Mouse (Mus musculus) thymus, adult 2 months (tissue): ENCODE measurements around the gene Nck1. TPM values are rescaled to one million over a fixed set of nuclear protein-coding genes. Genes with fewer than 3 reads are reported as not detected.

Experiments
- DNase-seq: peaks from one replicate; pipeline ENCODE4 v3.0.0; 2021
- H3K27ac ChIP-seq: fragments of 200-500 bp; 2 replicates; pipeline ENCODE4 v1.5.1; 2012; ENCODE audit warnings: low read length, control low read depth; ENCODE audit not compliant: control insufficient read depth, insufficient read depth
- H3K27me3 ChIP-seq: fragments of 200-500 bp; 2 replicates; pipeline ENCODE4 v1.6.1; 2012; ENCODE audit warnings: mild to moderate bottlenecking, low read length, moderate library complexity, mixed read lengths; ENCODE audit not compliant: control insufficient read depth, insufficient read depth
- H3K36me3 ChIP-seq: fragments of 200-500 bp; 2 replicates; pipeline ENCODE4 v1.6.1; 2012; ENCODE audit warnings: mild to moderate bottlenecking, low read length, moderate library complexity; ENCODE audit not compliant: control insufficient read depth, insufficient read depth
- H3K4me1 ChIP-seq: fragments of 200-500 bp; replicated peaks from 2 replicates; pipeline ENCODE4 v1.6.1; 2012; ENCODE audit warnings: low read length; ENCODE audit not compliant: control insufficient read depth, insufficient read depth
- H3K4me3 ChIP-seq: fragments of 200-500 bp; 2 replicates; pipeline ENCODE4 v1.5.1; 2012; ENCODE audit warnings: mild to moderate bottlenecking, low read length, control low read depth, moderate library complexity; ENCODE audit not compliant: control insufficient read depth, insufficient read depth
- CTCF ChIP-seq: fragments of 200-500 bp; IDR thresholded peaks from 2 replicates; pipeline ENCODE4 v1.5.1; 2012; ENCODE audit warnings: mild to moderate bottlenecking, control low read depth, low read length, moderate library complexity, borderline replicate concordance; ENCODE audit not compliant: control insufficient read depth, poor library complexity, insufficient read depth; ENCODE audit errors: extremely low read depth
- POLR2A ChIP-seq: fragments of 200-500 bp; IDR thresholded peaks from 2 replicates; pipeline ENCODE4 v1.6.1; 2012; ENCODE audit warnings: mild to moderate bottlenecking, low read length, control low read depth, moderate library complexity; ENCODE audit not compliant: control insufficient read depth, poor library complexity, insufficient read depth; ENCODE audit errors: extremely low read depth
- WGBS: fragments of 180-500 bp; shearing (Covaris S2); methylation state at CpG from one replicate; pipeline ENCODE4 v1.1.7; 2018; 5-methylcytosine and 5-hydroxymethylcytosine counted together
- polyA plus RNA-seq: library from polyadenylated mRNA; depleted of rRNA; stranded (reverse); fragments of >200 nt; gene quantifications from 2 replicates; pipeline ENCODE4 v1.2.3, GENCODE M21; 2012

The Nck1 gene
- polyA plus RNA-seq, 1 experiment, result 7.0 TPM

DNA sequence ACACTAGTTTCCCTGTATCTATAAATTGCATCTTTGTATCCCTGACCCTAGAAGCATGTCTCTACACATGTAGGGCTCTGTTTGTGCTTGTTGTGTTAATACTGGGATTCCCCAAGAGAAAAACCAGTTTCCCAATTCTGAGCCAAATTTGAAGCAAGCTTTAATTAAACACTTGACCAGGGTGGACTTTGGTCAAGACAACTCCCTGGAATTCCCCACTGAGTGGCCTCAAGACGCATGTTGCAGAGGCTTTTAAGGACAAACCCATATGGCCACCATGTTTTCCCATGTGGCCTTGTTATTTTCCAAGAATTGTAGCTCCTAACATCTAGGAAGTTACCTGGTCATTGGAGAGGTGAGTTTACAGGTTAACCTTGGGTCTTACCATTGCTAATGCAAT lies 71.9 kb downstream of the Nck1 start:
- no peak for DNase-seq
- no peak overlapping the region for H3K4me3 ChIP-seq
- H3K4me1 ChIP-seq, result 0 out of 2 replicates have a peak, but pooled peaks cover 6% of the 10 kb centered on the region
- H3K36me3 ChIP-seq, result no peaks in the 10 kb centered on the region
- TF ChIP-seq CTCF (no peak), POLR2A (no peak)
- H3K27me3 ChIP-seq, result no peaks in the 10 kb centered on the region
- no peak overlapping the region for H3K27ac ChIP-seq
- 96% methylated on average over 1 of the region's 1 CpGs for WGBS

DNA sequence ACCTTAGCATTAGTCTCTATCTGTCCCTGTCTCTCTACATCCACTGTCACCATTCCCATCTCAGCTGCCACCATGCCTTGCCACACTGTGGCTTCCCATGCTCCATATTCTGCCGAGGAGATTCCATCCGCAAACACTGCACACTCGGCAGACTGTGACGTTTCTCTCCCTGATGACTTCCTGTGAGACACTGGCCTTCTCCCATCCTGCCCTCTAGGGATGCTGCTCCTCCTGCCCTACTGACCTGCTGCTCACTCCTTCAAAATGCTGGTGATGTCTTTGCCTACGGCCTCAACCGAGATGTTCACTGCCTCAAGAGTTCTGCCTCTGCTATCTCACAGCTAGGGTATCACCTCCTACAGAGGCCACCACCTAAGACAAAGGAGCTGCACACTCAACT lies 72.6 kb downstream of the Nck1 start:
- TF ChIP-seq POLR2A (no peak), CTCF (no peak)
- DNase-seq, result no peak
- 91% methylated on average over 6 of the region's 6 CpGs for WGBS

DNA sequence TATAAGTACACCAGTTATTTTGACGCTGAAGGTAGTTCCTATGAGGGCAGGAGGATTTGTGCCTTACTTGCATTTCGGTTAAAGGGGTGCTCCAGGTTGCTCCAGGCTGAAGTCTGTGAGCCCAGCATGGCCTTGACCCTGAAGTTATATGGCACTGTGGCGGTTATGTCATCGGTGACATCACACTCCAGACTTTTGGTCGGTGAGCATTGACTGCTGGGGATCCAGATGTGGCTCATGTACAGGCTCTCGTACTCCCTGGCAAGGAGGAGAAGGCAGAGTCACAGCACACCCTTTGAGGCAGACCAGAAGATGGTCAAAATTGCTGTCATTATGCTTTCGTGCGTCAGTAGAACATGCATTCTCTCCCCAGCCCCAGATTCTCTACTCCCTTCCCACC lies 73.0 kb downstream of the Nck1 start:
- 95% methylated on average over 8 of the region's 8 CpGs for WGBS
- Histone ChIP-seq H3K27me3 (no peaks in the 10 kb centered on the region), H3K27ac (no peak overlapping the region), H3K36me3 (no peaks in the 10 kb centered on the region), H3K4me1 (0 out of 2 replicates have a peak, but pooled peaks cover 10% of the 10 kb centered on the region), H3K4me3 (no peak overlapping the region)
- TF ChIP-seq CTCF, result no peak
- TF ChIP-seq POLR2A, result no peak
- DNase-seq, result no peak

More for the DNA sequence above, 72.6 kb downstream of the Nck1 start:
- H3K27me3 ChIP-seq, result no peaks in the 10 kb centered on the region
- no peaks in the 10 kb centered on the region for H3K36me3 ChIP-seq
- H3K27ac ChIP-seq, result no peak overlapping the region
- H3K4me3 ChIP-seq, result no peak overlapping the region
- 0 out of 2 replicates have a peak, but pooled peaks cover 6% of the 10 kb centered on the region for H3K4me1 ChIP-seq

DNA sequence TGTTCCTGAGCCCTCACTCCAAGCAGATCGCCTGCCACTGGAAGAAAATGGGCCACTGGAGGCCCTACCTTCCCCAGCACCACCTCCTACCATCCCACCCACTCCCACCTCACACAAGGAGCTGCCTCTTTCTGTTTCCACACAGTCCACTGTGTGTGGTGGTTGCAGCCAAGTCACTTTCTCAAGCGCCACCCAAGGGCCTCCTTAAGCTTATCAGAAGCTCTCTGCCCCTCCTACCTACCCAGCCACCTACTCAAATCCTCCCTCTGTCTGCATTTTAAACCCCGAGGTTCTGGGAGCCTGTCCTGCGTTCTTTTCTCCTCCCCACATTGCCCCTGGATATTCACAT lies 74.4 kb downstream of the Nck1 start:
- WGBS, result 86% methylated on average over 4 of the region's 4 CpGs
- Histone ChIP-seq H3K36me3 (no peaks in the 10 kb centered on the region), H3K4me3 (no peak overlapping the region), H3K27ac (no peak overlapping the region), H3K4me1 (peaks cover 10% of the 10 kb centered on the region; the same call in 1 of the 2 replicates), H3K27me3 (no peaks in the 10 kb centered on the region)
- TF ChIP-seq POLR2A (no peak), CTCF (no peak)
- no peak for DNase-seq

DNA sequence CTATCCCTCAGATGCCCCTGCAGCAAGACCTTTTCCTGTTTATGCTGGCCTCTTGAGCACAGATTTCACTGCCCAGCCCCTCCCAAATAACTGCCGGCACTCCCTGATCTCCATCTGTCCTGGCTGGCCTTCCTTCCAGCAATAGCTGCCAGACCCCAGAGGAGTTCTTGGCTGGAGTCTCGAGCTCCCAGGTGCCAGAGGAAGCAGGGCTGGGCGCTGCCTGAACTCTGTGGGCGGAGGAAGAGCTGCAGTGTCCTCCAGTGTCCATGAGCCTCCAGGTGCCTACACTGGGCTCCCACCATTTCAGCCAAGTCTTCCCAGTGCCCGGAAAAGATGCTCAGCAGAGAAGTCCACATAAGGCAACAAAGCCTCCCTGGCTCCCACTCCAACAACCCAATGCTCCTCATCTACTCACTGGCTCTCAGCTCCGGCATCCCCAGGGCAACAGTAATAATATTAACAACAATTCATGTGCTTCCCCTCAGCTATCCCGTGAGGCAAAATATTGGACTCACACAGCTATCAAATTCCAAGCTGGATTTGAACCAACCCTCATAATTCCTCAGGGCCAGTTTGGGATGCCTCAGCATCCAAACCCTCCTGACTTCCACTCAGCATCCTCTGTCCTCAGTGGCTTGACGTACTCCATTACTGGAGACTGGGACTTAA lies 74.9 kb downstream of the Nck1 start:
- no peak for DNase-seq
- Histone ChIP-seq H3K4me1 (peaks cover 10% of the 10 kb centered on the region; the same call in 1 of the 2 replicates), H3K36me3 (no peaks in the 10 kb centered on the region), H3K27ac (no peak overlapping the region), H3K27me3 (no peaks in the 10 kb centered on the region), H3K4me3 (no peak overlapping the region)
- 85% methylated on average over 8 of the region's 8 CpGs for WGBS
- no peak for TF ChIP-seq POLR2A
- TF ChIP-seq CTCF, result no peak

DNA sequence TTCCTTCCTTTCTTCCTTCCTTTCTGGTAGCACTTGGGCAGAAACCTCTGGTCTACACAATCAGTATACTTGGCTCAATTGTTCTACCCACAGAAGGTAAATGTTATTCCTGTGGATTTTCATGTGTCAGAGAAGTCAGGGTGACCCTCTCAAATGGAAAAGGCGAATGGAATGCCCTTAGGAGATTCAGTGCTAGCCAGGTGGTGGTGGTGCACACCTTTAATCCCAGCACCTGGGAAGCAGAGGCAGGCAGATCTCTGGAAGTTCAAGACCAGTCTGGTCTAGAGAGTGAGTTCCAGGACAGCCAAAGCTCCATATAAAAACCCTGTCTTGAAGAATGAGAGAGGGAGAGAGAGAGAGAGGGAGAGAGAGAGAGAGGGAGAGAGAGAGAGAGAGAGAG lies 75.7 kb downstream of the Nck1 start:
- Histone ChIP-seq H3K4me1 (peaks cover 10% of the 10 kb centered on the region; the same call in 1 of the 2 replicates), H3K4me3 (no peak overlapping the region), H3K36me3 (no peaks in the 10 kb centered on the region), H3K27me3 (no peaks in the 10 kb centered on the region), H3K27ac (no peak overlapping the region)
- no peak for DNase-seq
- 86% methylated on average over 1 of the region's 1 CpGs for WGBS
- TF ChIP-seq CTCF, result no peak
- no peak for TF ChIP-seq POLR2A
